Mouse (Mus musculus): ENCODE data around the gene Ntng1. TPM values are rescaled to one million over a fixed set of nuclear protein-coding genes. Genes with fewer than 3 reads are reported as not detected.

The Ntng1 gene
- total and polyA plus RNA-seq, 2 experiments from 2014 or later = 20.1 to 28.2 TPM

GRCm38 (mm10) chr3:110055915-110056314, 87.9 kb downstream of the Ntng1 start:
- H3K27ac ChIP-seq = no peak overlapping the region
- no peaks in the 10 kb centered on the region for H3K9me3 ChIP-seq (ENCODE audit: low read length)
- no peak for TF ChIP-seq CTCF (IDR thresholded peaks at IDR 0.05; ENCODE audit: low read depth)
- no peaks in the 10 kb centered on the region for H3K27me3 ChIP-seq (ENCODE audit: insufficient read depth, low read length)
- DNase-seq (ENCODE audit: low spot score) (peak; percentile 29), ATAC-seq (no peak)
- H3K36me3 ChIP-seq (ENCODE audit: insufficient read depth, low read length) = no peaks in the 10 kb centered on the region
- no peak overlapping the region for H3K4me2 ChIP-seq (ENCODE audit: low read depth, low read length)
- no peaks in the 10 kb centered on the region for H3K4me1 ChIP-seq (ENCODE audit: insufficient read depth, low read length)
- no peak overlapping the region for H3K4me3 ChIP-seq (ENCODE audit: low read length)
- 73% methylated on average over 6 of the region's 6 CpGs for WGBS
- H3K9ac ChIP-seq (replicated peaks; ENCODE audit: low read length) = no peak overlapping the region

- Histone ChIP-seq H3K9me3 (ENCODE audit: low read length) (no peaks in the 10 kb centered on the region), H3K4me3 (ENCODE audit: low read length) (no peak overlapping the region), H3K9ac (replicated peaks; ENCODE audit: low read length) (no peak overlapping the region), H3K4me1 (ENCODE audit: insufficient read depth, low read length) (no peaks in the 10 kb centered on the region), H3K27me3 (ENCODE audit: insufficient read depth, low read length) (no peaks in the 10 kb centered on the region), H3K27ac (no peak overlapping the region), H3K36me3 (ENCODE audit: insufficient read depth, low read length) (no peaks in the 10 kb centered on the region), H3K4me2 (ENCODE audit: low read depth, low read length) (no peak overlapping the region)
- DNase-seq (ENCODE audit: low spot score) (no peak), ATAC-seq (no peak)
- 85% methylated on average over 6 of the region's 6 CpGs for WGBS
- TF ChIP-seq CTCF (IDR thresholded peaks at IDR 0.05; ENCODE audit: low read depth) = no peak
Observed at GRCm38 (mm10) chr3:110055433-110055832, 88.4 kb downstream of the Ntng1 start.

- no peak overlapping the region for H3K4me3 ChIP-seq (ENCODE audit: low read length)
- H3K4me2 ChIP-seq (ENCODE audit: low read depth, low read length) = no peak overlapping the region
- ATAC-seq = no peak
- no peaks in the 10 kb centered on the region for H3K9me3 ChIP-seq (ENCODE audit: low read length)
- H3K9ac ChIP-seq (replicated peaks; ENCODE audit: low read length) = no peak overlapping the region
- no peak for TF ChIP-seq CTCF (IDR thresholded peaks at IDR 0.05; ENCODE audit: low read depth)
- no peak overlapping the region for H3K27ac ChIP-seq
- WGBS = 93% methylated on average over 2 of the region's 2 CpGs
- H3K4me1 ChIP-seq (ENCODE audit: insufficient read depth, low read length) = no peaks in the 10 kb centered on the region
- H3K27me3 ChIP-seq (ENCODE audit: insufficient read depth, low read length) = no peaks in the 10 kb centered on the region
- no peaks in the 10 kb centered on the region for H3K36me3 ChIP-seq (ENCODE audit: insufficient read depth, low read length)
- DNase-seq (ENCODE audit: low spot score) = no peak
Observed at GRCm38 (mm10) chr3:110054125-110054524, 89.7 kb downstream of the Ntng1 start.

- H3K27ac ChIP-seq = no peak overlapping the region
- WGBS = 67% methylated on average over 6 of the region's 6 CpGs
- no peaks in the 10 kb centered on the region for H3K36me3 ChIP-seq (ENCODE audit: insufficient read depth, low read length)
Observed at GRCm38 (mm10) chr3:110048152-110048551, 95.7 kb downstream of the Ntng1 start.

GRCm38 (mm10) chr3:110046750-110047149, 97.1 kb downstream of the Ntng1 start:
- no peaks in the 10 kb centered on the region for H3K4me1 ChIP-seq (ENCODE audit: insufficient read depth, low read length)
- ATAC-seq = no peak

More at GRCm38 (mm10) chr3:110048152-110048551, 95.7 kb downstream of the Ntng1 start:
- DNase-seq (ENCODE audit: low spot score) (no peak), ATAC-seq (no peak)
- TF ChIP-seq CTCF (IDR thresholded peaks at IDR 0.05; ENCODE audit: low read depth) = no peak
- Histone ChIP-seq H3K4me3 (ENCODE audit: low read length) (no peak overlapping the region), H3K9ac (replicated peaks; ENCODE audit: low read length) (no peak overlapping the region), H3K4me2 (ENCODE audit: low read depth, low read length) (no peak overlapping the region), H3K27me3 (ENCODE audit: insufficient read depth, low read length) (no peaks in the 10 kb centered on the region), H3K9me3 (ENCODE audit: low read length) (no peaks in the 10 kb centered on the region), H3K4me1 (ENCODE audit: insufficient read depth, low read length) (no peaks in the 10 kb centered on the region)

GRCm38 (mm10) chr3:110044209-110044608, 99.6 kb downstream of the Ntng1 start:
- WGBS = 88% methylated on average over 2 of the region's 2 CpGs
- Histone ChIP-seq H3K36me3 (ENCODE audit: insufficient read depth, low read length) (no peaks in the 10 kb centered on the region), H3K27ac (no peak overlapping the region), H3K4me1 (ENCODE audit: insufficient read depth, low read length) (no peaks in the 10 kb centered on the region), H3K9ac (replicated peaks; ENCODE audit: low read length) (no peak overlapping the region), H3K4me2 (ENCODE audit: low read depth, low read length) (no peak overlapping the region), H3K9me3 (ENCODE audit: low read length) (no peaks in the 10 kb centered on the region), H3K27me3 (ENCODE audit: insufficient read depth, low read length) (no peaks in the 10 kb centered on the region), H3K4me3 (ENCODE audit: low read length) (no peak overlapping the region)
- ATAC-seq (no peak), DNase-seq (ENCODE audit: low spot score) (no peak)
- TF ChIP-seq CTCF (IDR thresholded peaks at IDR 0.05; ENCODE audit: low read depth) = no peak

More at GRCm38 (mm10) chr3:110046750-110047149, 97.1 kb downstream of the Ntng1 start:
- no peak for TF ChIP-seq CTCF (IDR thresholded peaks at IDR 0.05; ENCODE audit: low read depth)
- DNase-seq (ENCODE audit: low spot score) = no peak
- 97% methylated on average over 2 of the region's 2 CpGs for WGBS
- H3K9me3 ChIP-seq (ENCODE audit: low read length) = no peaks in the 10 kb centered on the region
- no peak overlapping the region for H3K9ac ChIP-seq (replicated peaks; ENCODE audit: low read length)
- no peak overlapping the region for H3K27ac ChIP-seq
- no peaks in the 10 kb centered on the region for H3K27me3 ChIP-seq (ENCODE audit: insufficient read depth, low read length)
- no peak overlapping the region for H3K4me2 ChIP-seq (ENCODE audit: low read depth, low read length)
- no peak overlapping the region for H3K4me3 ChIP-seq (ENCODE audit: low read length)
- no peaks in the 10 kb centered on the region for H3K36me3 ChIP-seq (ENCODE audit: insufficient read depth, low read length)

- Histone ChIP-seq H3K4me1 (ENCODE audit: insufficient read depth, low read length) (no peaks in the 10 kb centered on the region), H3K36me3 (ENCODE audit: insufficient read depth, low read length) (no peaks in the 10 kb centered on the region), H3K27me3 (ENCODE audit: insufficient read depth, low read length) (no peaks in the 10 kb centered on the region), H3K27ac (no peak overlapping the region), H3K4me2 (ENCODE audit: low read depth, low read length) (no peak overlapping the region), H3K9me3 (ENCODE audit: low read length) (no peaks in the 10 kb centered on the region), H3K4me3 (ENCODE audit: low read length) (no peak overlapping the region), H3K9ac (replicated peaks; ENCODE audit: low read length) (no peak overlapping the region)
- no peak for TF ChIP-seq CTCF (IDR thresholded peaks at IDR 0.05; ENCODE audit: low read depth)
- 95% methylated on average over 1 of the region's 1 CpGs for WGBS
- no peak for ATAC-seq
- no peak for DNase-seq (ENCODE audit: low spot score)
Observed at GRCm38 (mm10) chr3:110043641-110044187, 100.1 kb downstream of the Ntng1 start.

Data from hindbrain, postnatal 0 days (tissue).